Mouse (Mus musculus): ENCODE data around the gene Gucy2e.

- TF ChIP-seq CTCF (IDR thresholded peaks at IDR 0.05; ENCODE audit: low read depth, low read length) (no peak), POLR2A (IDR thresholded peaks at IDR 0.05; ENCODE audit: extremely low read depth, insufficient read depth, low read length) (no peak)
These were observed 15.8 kb downstream of the Gucy2e start for GRCm38 (mm10) chr11:69221070-69221469.

Data from liver, adult 2 months (tissue).